Mouse (Mus musculus) brain, embryonic 18.5 days (tissue): ENCODE data around the gene Rmnd5a.
A peak's percentile ranks its signal among the peaks of the same experiment; 100 is the strongest.
"Not testable (repeated sequence)": the region's sequence is repeated elsewhere in the genome, so short reads cannot be mapped to it uniquely, and the experiment has no call there.

ENCODE experiments used
- DNase-seq: peaks from one replicate; pipeline ENCODE4 v3.0.0-alpha.2; 2012; ENCODE audit warnings: low read depth, low spot score

The Rmnd5a gene

GRCm38 (mm10) chr6:71440492-71441250 is at the start of gene Rmnd5a:
Gene Rmnd5a, minus strand, starts transcription at chr6:71440637.
- peak; percentile 99 for DNase-seq

DNA sequence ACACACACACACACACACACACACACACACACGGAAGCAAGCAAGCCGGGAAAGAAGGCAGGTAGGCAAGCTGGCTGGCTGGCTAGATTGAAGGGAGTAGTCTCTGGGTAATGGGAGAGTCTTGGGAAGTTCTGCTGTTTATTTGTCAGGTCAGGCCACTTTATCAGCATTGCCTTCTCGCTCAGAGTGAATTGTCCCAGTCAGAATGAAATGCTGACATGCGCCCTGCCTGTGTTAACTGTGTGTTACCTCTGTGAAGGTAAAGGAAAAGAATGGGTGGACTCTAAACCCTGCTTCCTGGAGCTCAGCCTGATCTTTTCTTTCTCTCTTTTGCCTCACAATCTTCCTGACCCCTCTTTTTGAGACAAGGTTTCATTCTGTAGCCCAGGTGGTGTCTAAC is 47.5 kb upstream of the Rmnd5a start:
- no peak for DNase-seq

DNA sequence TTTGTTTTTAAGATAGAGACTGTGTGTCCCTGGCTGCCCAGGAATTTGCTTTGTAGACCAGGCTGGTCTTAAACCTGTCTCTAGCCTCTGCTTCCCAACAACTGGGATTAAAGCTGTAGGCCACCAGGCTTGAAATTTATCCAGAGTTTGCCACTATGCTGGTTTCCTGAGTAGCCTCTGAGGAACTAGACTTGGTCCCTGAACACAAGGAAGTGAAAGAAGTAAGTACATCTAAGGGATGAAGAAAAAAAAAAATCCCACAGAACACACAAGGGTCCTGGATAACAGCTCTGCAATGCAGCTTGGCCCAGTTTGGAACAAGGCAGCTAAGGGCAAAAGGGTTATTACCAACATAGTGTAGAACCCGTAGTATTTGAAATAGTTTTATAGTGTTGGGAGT is 46.4 kb upstream of the Rmnd5a start:
- DNase-seq = no peak

- DNase-seq = no peak
Measured at GRCm38 (mm10) chr6:71486226-71486625, 45.8 kb upstream of the Rmnd5a start.

DNA sequence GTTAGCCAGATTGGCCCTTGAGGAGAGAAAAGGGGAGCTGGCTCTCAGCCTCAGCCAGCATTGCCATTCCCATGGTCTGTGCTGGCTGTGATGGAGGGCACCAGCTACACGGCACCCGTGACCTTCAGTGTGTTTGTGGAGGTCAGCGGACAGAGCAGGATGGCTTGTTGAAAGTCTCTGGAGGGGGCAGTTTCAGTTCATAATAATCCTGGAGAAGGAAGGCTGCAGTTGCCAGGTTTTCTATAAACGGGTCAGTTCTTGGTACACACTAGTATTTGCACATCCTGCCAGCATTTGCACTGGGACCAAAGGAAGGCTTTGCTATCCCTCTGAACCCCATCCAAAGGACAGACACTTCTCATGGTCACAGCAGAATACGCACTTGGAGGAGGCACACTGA is 44.8 kb upstream of the Rmnd5a start:
- no peak for DNase-seq

DNA sequence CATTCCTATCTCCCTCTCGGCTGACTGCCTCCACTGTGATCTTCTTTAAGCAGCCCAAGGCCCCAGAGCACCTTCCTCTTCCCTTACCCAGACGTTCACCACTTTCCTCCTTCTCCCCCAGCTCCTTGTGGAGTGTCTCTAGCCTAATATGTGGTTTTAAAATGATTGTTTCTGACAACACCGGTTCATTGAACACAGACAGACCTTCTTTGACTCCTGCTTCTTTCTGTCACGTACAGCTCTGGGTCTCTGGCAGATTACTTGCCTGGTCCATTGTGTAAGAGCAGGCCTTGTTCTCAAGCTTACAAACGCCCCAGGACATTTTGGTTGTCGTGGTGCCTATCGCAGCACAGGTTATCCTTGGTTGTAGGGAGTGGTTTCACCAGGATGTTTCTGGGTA is 40.7 kb upstream of the Rmnd5a start:
- DNase-seq = no peak

DNA sequence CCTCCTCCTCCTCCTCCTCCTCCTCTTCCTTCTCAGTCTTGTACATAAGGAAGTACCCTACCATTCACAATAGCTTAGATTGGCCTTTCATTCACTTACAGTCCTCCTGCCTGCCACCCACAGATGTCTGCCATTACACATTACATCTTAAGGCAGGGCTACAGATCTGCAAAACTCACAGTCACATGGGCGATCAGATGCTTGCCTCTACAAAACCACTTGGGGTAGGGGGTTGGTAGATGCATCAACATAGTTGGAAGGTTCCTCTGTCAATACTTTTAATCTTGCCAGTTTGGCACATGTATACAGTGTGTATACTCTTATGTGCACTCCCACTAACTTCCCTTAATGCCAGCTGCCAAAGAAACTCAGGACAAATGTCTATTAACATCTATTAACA is 39.7 kb upstream of the Rmnd5a start:
- DNase-seq = no peak

GRCm38 (mm10) chr6:71479588-71479987 is 39.2 kb upstream of the Rmnd5a start:
- DNase-seq = not testable (repeated sequence)

DNA sequence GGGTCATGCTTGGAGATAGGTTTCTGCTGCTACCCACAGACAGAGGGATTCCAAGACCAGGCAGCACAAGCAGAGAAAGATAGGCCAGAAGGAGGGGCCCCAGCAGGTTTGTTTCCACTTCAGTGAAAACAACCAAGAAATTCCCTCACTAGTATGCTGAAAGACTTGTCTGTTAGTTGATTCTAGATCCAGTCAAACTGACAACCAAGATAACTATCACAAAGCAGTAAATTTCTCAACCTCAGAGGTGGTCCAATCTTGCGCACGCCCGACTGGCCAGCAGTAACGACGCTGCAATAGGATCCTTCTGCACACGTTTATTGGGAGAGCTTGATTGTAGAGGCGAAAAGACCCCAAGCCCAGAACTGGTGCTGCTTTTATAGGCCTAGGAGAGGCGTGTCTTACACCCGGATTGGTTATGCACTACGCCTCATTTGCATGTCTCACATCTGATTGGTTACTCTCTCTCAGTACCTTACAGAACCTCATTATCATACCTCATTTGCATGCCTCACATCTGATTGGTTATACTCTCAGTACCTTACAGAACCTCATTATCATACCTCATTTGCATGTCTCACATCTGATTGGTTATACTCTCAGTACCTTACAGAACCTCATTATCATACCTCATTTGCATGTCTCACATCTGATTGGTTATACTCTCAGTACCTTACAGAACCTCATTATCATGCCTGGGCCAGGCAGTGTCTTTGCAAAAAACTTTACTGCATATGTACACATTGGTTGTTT is 38.6 kb upstream of the Rmnd5a start:
- not testable (repeated sequence) for DNase-seq

DNA sequence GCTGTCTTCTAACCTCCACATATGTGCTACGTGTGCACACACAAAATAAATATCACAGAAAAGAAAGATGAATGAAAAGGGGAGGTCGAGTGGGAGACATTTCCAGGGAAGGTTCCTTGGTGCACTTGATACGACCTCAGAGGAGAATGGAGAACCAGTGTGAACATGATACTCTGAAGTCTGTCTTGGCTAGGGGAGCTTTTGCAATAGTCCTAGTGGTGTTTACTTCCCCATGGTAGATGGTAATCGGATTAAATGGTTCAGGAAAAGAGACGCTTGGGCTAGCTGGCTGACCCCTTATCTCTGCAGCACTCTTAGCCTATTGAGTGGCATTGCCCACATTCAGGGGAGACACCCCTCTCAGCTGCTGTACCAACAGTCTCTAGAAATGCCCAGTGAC is 36.3 kb upstream of the Rmnd5a start:
- DNase-seq = no peak

DNA sequence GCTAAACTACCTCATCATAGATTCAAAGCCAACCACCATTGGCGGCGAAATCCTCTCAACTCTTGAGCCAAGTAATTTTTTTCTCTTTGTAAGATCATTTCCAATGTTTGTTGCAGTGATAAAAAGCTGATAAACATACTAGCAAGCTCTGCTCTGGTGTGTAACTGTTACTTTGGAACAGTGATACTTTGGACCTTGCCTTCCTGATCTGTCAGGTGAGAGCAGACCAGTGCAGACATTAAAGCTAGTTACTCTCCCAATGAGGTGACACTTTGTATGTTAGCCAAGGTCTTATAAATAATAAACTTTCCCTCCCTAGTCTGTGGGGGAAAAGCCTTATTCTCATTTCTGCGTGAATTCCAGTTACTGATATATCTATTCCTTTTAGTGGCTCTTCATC is 35.2 kb upstream of the Rmnd5a start:
- DNase-seq = no peak

DNA sequence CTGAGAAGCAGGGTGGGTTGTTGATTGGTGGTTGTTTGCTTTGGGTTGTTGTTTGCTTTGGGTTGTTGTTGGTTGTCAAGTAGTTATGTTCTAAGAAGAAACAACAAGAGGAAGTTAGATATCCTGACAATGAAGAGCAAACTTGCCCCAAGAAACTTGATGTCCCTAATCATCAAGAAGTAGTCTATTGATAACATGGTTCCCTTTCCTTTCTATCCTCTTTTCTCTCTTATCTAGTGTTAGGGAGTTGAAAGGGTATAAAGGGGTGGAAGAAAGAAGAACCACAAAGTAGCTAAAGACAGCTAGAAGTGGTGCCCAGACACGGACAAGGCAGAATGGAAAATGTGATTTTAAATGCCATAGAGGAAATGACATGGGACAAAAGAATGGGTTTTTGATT is 32.3 kb upstream of the Rmnd5a start:
- DNase-seq = no peak

DNA sequence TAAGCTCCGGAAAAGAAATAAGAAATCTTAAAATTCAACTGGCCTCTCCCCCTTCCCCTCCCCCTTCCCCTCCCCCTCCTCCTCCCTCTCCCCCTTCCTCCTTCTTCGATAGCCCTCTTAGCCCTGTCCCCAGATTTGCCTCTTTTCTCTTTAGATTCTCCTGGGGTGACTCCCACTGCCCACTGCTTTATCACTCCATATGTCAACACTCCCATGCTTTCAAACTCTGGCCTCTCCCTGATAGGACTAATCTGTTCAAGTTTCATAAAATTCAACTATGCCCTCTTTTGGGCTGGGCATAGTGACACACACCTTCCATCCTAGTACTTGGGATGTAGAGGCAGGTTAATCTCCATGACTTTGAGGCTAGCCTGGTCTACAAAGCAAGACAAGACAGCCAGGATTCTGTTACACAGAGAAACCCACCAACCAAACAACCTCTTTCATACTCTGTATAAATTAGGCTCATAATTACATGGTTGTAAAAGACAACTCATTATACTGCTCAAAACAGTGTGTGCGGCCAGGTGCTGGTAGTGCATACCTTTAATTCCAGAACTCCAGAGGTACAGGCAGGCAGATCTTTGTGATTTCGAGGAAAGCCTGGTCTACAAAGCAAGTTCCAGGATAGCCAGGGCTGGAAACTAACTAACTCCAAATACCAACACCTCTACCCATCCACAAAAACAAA is 31.5 kb upstream of the Rmnd5a start:
- DNase-seq = no peak

DNA sequence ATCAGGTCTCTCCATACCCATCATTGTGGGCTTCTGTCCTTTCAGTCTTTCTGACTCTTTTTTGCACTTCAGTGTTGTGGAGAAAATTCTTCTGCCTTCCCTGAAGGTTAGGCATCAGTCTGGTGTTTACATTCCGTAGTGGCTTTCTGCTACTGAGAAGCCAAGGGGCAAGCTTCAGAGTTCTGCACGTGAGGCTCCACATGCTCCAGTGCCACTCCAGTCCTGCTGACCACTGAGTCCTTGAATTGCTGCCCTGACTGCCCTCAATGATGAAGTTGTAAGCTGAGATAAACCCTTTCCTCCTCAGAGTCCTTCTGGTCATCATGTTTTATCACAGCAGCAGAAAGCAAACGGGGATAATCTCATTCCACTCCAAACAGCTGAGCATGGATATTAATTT is 28.9 kb upstream of the Rmnd5a start:
- DNase-seq = no peak

DNA sequence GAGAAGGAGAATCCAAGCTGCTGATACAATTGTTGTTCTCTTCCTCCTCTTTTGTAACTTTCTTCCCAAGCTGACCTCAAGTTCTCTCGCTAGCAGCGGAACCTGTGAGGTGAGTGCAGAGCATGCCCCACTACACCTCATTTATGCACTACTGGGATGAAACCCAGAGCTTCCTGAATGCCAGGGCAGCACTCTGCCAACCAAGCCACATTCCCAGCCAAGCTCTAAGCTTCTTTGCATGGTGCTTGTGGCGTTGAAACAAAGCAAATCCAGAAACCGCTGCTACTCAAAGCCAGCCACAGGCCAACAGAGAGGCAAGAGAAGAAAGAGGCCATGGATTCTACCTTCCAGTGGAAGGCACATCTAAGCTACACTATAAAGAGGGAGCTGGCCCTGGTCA is 27.3 kb upstream of the Rmnd5a start:
- no peak for DNase-seq

DNA sequence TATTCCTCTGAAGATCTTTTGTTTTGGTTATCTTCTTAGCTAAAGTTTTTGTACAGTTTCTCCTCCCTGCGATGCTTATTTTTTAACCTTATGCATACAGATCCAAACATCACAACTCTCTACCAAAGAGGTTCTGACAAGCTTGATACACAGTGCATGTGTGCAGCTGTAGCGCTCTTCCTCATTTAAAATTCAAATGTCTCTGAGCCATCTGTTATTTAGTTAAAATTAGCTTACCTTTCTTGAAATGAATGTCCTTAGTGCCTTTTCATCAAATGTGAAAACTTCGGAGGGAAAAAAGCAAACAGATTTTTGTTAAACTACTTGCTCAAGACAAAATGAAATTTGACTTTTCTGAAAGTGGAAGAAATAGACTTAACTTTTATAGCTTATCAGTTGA is 24.7 kb upstream of the Rmnd5a start:
- DNase-seq = no peak

- DNase-seq = no peak
Measured at GRCm38 (mm10) chr6:71457956-71458608, 17.6 kb upstream of the Rmnd5a start.

DNA sequence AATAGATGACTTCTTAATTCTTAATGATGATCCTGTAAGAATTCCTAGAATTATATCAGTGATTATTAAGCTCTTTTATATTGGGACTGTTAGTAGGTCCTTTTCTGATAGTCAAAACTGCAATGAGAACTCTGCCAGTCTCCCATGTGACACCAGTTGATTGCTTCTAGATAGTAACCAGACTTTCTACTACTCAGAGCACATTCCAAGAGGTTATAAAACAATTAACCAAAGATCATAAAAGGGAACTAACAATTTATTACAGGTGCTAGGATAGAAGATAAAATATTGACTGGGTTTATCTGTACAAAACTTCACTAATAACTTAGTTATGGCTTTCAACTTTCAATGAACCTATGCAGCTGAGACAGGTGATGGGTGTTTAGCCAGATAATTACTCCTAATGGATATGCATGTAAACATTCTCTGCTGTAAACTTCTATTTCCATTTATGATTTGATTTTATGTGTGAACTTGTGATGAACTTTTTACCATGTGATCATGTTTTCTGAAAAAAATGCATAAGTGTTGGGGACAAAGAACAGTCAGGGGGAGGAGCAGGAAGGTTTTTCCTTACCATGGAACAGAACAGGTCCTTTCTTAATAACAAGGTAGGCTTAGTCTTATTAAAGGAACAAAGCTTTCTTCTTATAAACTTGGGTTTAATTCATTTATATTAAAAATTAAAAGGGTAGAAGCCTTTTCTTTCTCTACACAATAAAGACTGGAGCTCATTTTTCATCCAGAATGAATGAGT is 13.7 kb upstream of the Rmnd5a start:
- DNase-seq = not testable (repeated sequence)

GRCm38 (mm10) chr6:71452792-71453191 is 12.4 kb upstream of the Rmnd5a start:
- no peak for DNase-seq

- no peak for DNase-seq
Measured at GRCm38 (mm10) chr6:71445560-71445959, 5.1 kb upstream of the Rmnd5a start.

- DNase-seq = no peak
Measured at GRCm38 (mm10) chr6:71444756-71445155, 4.3 kb upstream of the Rmnd5a start.
